Mouse (Mus musculus) urinary bladder, postnatal 4 days (tissue): ENCODE measurements around the gene Cpeb1.
A peak's percentile ranks its signal among the peaks of the same experiment; 100 is the strongest.

Experiments used
- DNase-seq, 2 experiments: peaks; one replicate each; pipeline ENCODE4 v3.0.0; 2021 to 2022; ENCODE audit warnings: low spot score in 2 of 2

Cpeb1 gene

DNA sequence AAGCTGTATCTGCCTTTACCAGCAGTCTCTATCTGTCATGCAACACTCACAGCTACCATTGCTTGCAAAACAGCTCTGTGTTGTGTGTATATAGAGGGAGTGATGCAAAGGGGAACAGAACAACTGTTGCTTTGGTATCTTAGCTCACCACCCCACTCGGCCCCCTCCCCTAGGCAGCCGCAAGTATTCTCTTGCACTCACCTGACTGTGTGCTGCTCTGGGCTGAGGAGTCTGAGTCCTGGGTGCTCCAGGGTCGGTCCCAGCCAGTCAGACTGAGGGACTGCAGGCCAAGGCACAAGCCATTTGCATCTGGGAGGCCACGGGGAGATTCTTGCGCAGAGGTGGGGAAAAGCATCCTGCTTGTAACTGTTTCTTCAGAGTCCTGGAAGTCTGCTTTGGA, 83.5 kb downstream of the Cpeb1 start:
- no peak for DNase-seq

DNA sequence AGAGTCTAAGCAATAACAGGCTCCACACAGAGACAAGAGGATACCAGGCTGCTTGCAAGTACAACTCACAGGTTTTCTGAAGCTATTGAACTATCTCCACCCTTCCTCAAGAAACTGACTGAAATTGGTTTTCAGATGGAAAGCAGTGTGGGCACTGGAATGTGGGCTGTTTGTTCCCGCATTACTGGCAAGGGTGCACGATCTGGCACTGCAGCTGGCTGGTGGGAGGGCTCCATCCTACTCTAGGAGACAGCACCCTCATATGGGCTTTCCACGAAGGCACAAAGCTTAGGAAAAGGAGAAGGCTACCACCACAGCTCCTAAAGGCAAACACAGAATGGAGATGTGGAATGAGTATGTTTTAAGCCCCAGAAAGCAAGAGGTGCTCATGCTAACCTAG, 85.5 kb downstream of the Cpeb1 start:
- no peak for DNase-seq

DNA sequence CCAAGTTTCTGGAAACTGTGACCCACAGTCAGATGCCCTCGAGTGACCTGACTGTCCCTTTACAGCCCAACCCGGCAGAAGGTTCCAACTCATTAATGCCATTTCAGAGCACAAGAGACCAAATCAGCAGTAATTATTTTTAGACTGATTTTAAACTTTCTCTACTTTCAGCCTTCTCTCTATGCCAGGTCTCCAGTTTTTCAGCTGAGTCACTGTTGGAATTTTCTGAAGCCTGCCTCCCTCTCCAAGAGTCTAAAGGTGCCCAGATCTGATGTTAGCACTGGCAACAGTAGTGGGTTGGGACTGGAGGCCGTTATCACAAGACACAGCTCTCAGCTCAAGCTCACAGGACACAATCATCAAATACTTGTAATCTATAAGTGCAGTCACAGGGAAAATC, 87.3 kb downstream of the Cpeb1 start:
- no peak for DNase-seq

DNA sequence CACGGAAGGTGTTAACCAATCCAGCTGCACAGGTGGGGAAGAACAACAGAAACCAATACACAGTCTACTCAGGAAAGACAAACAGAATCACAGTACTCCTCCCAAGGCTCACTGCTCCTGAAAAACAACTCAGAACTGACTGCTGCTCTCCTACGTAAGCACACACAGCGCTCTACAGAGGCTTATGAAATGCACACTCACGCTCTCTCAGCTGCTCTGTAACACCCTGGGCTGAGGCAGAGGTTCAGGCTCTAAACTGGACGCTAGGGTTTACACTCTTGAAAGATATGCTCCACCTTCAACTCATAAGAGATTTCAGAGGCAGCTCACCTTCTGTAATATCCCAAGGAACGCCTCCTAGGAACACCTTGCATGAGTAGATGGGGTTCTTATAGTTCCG, 98.3 kb downstream of the Cpeb1 start:
- DNase-seq, result no peak

DNA sequence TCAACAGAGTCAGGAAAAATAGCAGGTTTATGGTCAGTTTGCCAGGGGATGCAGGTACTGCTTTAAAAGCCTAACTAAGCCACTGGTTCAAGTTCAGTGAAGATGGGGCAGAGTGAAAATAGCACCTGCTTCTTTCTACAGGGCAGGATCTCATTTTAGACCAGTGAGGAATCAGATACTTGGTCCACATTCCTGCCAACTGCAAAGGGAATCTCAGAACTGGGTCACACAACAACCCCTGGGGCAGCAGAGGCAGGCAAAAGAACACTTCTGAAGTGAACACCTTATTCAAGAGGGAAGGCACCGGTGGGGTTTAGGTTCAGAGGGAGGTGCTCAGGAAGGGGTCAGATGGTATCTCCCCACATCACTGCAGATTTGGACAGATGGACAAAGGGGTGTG, 98.9 kb downstream of the Cpeb1 start:
- no peak for DNase-seq

DNA sequence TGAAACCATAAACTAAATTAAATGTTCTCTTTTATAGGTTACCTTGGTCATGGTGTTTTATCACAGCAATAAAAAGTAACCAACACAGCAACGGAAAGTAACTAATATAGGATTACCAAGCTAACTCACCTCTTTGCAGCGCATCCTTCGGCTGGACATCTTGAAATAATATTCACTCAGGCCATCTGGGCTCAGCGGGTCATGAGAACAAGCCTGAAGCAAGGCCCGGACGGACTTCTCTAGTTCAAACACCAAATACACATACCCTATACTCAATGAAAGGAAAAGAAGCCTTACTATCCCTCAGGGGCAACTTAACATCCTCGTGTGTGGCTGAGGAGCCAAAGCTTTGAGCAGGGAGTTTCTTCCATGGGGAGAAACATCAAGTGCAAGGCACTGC, 99.5 kb downstream of the Cpeb1 start:
- DNase-seq, result no peak

DNA sequence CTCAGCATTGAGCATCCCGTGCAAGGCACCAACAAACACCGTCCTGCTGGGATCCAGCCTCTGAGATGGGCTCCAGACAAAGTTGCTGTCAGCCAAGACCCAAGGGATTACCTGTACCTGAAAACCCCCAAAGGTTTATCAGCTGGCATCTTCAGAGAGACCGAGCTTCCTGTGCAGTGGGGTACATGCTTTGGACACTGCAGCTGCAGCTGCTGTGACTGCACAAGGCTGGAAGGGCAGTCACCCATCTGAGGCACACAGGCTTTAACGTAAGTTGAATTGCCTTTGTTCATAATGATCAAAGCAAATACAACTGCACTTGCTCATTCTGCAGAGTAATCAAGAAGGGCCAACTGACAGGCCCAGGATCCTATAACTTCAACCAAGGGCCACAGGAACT, 103.4 kb downstream of the Cpeb1 start:
- no peak for DNase-seq

DNA sequence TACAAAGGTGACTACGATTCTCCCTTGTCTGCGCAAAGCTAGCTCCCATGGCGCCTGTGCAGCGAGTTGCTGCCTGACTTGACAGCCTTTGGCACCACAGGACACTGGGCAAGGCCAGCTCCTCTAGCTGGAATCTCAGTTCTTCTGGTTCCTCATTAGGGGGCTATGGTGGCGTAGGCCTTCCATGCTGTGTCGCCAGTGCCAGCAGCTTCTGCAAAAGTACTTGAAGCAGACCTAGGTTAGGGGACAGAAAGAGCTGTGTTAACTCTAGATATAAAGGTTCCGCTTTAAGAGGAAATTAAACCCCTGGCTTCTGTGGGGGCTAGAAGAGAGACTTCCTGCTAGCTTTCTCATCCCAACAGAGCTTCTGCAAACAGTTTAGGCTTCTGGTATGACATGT, 107.1 kb downstream of the Cpeb1 start:
- DNase-seq, result no peak

DNA sequence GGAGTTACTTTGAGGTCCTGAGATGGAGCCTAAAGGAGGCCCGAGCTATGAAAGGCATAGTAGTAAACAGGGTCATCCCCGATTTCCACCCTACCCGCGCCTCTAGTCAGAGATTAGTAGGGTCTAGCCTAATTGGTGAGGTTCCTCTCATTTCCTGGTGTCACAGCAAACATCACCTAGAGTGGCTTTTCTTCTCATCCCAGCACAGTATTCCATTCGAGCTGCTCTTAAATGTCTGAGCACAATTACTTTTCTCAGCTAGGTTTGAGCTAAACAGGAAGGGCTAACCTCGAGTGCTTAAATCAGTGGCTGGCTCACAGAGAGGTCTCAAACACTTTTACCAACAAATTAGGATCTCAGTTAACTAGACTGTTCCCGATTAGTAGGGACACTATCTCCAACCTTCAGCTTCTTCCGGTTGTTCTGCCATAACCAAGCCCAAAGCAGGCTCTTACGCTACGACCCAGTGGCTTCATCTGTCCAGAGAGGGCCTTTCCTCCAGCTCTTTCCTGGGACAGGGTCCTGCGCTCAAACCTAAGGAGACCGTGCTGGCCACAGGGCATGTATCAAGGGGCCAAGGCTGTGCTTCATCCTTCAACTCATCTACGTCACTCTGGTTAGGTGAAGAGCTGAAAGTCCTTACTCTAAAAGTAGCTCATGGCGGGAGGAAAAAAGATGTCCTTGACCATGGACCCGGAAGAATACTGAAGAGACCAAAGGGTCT, 109.7 kb downstream of the Cpeb1 start:
- no peak for DNase-seq

DNA sequence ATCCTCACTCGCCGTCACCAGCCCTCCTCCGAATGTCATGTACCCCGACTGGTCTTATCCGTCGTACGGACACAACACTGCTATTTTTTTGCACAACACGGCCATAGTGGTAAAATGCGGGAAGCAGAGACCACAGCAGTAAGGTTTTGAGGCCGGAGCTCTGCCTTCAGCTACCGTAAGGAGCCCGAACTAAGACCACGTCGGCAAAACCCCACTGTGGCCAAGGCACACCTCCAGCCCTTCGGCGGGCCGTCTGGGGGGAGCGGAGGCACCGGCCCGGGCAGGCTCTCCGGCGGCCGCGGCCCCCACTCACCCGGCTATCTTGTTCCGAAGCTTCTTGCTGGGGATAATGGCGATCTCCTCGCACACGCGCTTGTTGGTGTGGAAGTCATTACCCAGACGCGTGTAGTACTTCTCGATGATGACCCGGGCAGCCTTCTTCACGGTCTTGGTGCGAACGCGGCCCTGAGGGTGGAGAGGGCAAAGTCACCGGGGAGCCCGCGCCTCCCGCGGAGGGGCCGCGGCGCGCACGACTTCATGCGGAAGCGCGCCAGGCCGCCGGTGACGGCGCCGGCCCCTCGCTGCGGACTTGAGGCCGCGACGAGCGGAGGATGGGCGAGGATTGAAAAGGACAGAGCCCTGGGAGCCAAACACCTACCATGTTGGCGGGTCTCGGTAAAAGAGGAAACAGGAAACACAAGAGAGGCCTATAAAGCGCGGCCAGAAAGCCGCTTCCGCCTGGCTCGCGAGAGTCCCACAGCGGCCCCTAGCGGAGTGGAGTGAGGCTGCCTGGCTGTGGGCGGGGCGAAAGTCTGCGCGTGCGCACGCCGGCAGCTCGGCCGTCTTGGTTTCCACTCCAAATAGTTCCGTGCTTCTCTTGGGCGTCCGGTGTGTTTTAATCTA, 110.5 kb downstream of the Cpeb1 start, which contains the start of gene Rps17:
TSS of gene Rps17 (minus strand) at position 711 of the 903 bp plus-strand sequence.
- DNase-seq, result peak; percentile 97

DNA sequence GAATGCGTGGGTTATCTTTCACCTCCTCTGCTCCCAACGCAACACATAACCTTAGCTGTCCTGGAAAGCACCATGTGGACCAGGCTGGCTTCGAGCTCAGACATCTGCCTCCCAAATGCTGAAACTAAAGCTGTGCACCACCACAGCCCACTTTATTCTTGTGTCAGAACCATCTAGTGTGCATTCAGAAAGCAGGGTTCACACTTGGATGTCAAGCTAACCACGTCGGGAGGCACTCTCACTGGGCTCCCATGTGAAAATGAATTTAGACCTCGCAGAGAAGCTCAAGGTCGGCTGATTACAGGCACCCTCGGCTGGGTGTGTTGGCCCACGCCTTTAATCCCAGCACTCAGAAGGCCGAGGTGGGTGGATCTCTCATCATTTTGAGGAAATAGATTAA, 111.4 kb downstream of the Cpeb1 start:
- no peak for DNase-seq

DNA sequence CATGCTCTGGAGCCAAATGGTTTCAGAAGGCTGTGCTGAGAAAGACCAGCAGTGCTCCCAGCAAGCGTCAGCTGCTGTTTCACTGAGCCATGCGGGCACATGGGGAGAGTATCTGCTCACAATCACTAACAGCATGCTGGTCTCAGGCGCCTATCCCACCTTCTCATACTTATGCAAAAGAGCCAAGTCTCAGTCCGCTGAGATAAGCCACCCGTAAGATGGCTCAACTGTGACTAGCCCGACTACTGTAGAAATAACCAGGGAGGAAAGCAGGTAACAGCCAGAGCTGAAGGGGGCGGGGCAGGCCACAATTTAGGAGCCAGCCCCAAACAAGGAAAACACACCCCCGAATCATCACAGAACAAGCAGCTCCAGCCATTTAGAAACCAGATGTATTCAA, 111.9 kb downstream of the Cpeb1 start:
- no peak for DNase-seq

DNA sequence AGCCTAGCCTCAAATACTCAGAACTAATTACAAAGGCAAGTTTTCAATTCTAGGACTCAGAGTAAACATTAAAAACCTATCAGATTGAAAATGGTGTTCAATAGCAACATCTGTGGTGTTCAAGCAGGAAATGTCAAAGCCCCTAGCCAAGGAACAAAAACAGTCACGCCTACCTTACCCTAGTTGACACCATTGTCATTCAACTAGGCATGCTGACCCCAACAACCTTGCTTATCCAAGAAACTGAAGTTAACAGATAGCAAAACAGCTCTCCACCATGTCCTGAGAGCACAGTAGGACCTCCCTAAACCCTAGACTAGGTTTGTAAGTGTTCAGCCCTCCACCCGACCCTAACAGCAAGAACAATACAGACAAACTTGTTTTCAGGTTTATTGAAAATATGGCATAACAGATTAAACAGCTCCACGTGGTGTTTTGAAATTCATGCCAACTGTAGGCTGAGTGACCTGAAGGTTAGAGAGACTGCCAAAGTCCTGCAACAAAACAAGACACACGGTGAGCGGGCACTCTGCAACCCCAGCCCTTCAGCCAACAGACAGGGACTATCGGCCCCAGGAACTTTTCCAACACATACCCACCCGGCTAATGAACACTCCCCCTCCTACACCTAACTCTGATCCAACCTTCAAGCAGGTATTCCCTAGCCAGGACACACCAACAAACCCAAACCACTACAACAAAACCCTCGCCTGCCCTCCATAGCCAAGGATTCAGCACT, 112.7 kb downstream of the Cpeb1 start:
- no peak for DNase-seq

DNA sequence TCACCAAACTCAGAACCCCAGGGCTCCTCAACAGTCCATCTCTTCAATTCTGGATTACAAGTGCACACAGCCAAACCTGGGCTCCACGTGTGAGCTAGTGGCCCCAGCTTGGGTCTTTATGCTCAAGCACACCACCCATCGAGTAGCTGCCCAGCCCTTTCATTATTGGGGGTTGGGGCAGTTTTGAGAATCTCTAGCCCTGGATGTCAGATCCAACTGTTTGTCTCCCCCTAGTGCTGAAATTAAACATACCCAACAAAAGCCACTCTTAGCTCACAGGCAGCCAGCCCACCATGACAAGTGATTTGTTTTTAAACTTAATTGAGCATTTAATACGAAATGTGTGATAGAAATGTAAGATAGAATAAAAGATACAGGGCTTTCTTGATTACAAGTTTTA, 113.7 kb downstream of the Cpeb1 start:
- DNase-seq, result no peak

DNA sequence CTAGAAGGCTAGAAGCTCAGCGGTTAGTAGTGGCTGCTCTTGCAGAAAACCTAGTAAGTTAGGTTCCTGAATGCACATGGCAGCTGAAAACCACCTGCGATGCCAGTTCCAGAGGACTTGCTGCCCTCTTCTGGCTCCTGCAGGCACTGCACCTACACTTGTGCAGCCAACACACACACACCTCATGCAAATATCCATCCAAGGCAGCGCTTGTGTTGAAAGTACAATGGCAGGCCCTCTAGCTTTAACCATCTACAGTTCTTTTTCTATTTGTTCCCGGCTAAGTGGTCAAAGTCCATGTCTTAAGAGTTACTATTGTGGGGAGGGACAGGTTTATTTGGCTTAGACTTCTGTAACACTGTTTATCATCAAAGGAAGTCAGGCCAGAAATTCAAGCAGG, 115.5 kb downstream of the Cpeb1 start:
- DNase-seq, result no peak

DNA sequence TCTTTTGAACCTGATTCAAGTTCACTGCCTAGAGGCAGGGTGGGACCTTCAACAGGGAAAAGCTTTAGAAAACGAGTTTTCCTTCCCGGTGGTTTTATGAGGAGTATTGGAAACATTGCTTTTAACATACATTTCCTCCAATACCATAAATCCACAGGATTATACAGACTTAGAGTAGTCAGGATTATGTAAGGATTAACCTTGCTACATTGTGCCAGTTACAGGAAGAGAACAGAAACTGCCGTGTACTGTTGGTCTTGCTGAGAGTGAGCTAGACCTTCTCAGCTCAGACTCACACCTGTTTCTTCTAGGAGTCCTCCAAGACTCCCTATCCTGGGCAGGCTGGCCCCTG, 116.8 kb downstream of the Cpeb1 start:
- no peak for DNase-seq

DNA sequence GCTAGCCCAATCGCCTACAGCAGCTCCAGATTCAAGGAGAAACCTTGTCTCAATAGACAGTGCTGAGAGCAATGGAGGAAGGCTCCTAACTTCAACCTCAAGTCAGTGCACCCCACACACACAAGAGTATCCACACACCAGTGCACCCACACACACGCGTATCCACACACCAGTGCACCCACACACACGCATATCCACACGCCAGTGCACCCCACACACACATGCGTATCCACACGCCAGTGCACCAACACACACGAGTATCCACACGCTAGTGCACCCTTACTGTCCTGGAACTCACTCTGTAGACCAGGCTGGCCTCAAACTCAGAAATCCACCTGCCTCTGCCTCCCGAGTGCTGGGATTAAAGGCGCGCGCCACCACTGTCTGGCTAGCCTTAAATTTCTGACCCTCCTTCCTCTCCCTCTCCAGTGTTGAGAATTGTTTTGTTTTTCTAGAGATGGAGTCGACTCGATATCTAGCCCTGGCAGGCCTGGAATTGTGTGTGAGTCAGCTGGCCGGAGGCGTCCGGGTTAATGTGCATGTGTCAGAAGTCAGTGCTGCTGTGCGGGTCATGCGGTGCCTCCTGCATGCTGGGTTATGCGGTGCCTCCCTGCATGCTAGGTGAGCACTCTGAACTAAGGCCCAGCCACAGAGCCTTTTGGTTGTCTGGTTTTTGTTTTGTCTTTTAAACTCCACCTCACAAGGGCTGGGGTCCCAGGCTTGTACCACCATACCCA, 117.3 kb downstream of the Cpeb1 start:
- no peak for DNase-seq

DNA sequence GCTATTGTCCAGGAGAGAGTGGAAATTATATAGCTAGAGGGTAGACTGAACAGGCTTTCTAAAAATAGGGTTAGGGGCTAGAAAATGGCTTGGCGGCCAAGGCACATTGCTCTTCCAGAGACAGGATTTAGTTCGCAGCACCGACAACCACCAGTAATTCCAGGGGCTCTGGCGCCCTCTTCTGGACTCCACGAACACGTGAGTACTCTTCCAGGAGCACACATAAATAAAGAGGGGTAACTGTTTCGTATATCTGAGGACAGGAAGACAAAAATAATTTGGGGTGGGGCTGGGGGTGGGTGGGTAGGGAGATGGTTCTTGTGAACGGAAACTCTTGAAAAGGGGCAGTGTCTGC, 118.9 kb downstream of the Cpeb1 start:
- DNase-seq, result no peak

DNA sequence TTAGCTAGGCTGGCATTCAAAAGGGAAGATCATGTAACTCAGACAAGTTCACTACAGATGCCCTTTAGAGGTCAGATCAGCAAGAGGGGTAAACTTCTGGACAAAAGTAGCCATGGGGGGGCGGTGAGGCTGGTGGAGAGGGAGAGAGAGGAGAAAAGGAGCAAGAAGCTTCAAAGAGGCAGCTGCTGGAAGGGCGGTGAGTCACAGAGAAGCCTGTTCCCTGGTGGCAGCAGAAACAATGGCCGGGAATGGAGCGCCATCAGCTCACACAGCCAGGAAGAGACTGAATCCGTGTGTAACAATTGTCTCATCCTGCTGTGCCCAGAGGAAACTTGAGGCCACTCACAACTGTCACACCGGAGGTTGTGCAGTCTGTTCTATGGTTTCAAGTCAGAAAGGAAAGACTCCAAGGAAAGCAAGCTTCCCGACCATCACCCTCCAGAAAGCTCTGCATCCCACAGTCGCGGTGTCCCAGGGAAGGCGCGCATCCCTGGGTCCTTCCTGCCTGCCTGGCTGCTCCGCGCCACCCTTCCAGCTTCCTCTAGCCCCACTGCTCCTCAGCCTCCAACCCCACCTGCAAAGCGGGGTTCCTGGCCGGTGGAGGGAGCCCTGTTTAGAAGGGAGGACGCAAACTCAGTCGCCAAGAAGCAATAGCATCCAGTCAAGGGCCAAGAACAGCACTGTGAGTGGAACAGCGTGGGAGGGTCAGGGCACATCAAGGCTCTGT, 119.4 kb downstream of the Cpeb1 start:
- no peak for DNase-seq

DNA sequence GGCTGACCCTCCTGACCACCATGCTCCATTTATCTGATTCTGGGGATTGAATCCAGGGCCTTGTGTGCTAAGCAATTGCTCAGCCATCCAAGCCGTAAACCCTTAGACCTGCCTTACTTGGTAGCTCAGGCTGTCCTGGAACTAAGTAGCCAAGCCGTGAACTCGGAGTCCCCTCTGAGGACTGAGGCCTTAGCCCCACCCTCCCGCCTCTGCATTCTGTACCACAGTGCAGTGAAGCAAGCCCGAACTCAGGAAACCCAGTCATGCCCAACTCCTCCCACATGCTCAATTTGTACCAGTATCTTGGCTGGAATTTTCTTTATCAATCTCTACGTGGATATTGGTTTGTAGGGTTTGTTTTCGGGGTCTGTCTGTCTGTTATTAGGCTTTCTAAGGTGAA, 123.4 kb downstream of the Cpeb1 start:
- no peak for DNase-seq

DNA sequence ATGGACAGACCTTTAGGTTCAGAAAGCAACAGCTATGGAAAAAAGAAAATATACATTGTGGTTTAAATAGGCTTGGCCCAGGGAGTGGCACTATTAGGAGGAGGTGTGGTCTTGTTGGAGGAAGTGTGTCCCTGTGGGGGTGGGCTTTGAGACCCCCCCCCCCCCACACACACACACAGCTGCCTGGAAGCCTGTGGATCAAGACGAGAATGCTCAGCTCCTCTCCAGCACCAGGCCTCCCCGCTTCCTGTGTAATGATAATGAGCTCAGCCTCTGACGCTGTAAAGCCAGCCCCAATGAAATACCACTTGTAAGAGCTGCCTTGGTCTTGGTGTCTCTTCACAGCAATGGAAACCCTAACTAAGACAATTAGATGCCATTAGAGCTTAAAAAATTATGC, 124.5 kb downstream of the Cpeb1 start:
- DNase-seq, result no peak
